Mouse (Mus musculus) lung, postnatal 0 days (tissue): ENCODE data around the gene Pla2g4e. TPM values are rescaled to one million over a fixed set of nuclear protein-coding genes. Genes with fewer than 3 reads are reported as not detected.

Experiments
- ATAC-seq: fragments of 200-750 bp; cut with Nextera tagmentation; 2 replicates; pipeline ENCODE4 v1.8.0; 2017; ENCODE audit warnings: moderate library complexity
- DNase-seq: peaks from one replicate; pipeline ENCODE4 v3.0.0-alpha.2; 2016; ENCODE audit warnings: low spot score
- H3K27ac ChIP-seq: fragments of 300-500 bp; sonication (generic); 2 replicates; pipeline ENCODE4 v1.5.1; 2014; ENCODE audit warnings: antibody characterized with exemption, mild to moderate bottlenecking, low read length, mixed read lengths
- H3K27me3 ChIP-seq: fragments of 300-500 bp; sonication (generic); replicated peaks from 2 replicates; pipeline ENCODE4 v1.6.1; 2014; ENCODE audit warnings: low read length, mixed read lengths; ENCODE audit not compliant: insufficient read depth
- H3K36me3 ChIP-seq: fragments of 300-500 bp; sonication (generic); 2 replicates; pipeline ENCODE4 v1.6.1; 2014; ENCODE audit warnings: low read length, mixed read lengths; ENCODE audit not compliant: insufficient read depth
- H3K4me1 ChIP-seq: fragments of 300-500 bp; sonication (generic); 2 replicates; pipeline ENCODE4 v1.6.1; 2014; ENCODE audit warnings: antibody characterized with exemption, low read depth, low read length, mixed read lengths; ENCODE audit not compliant: insufficient read depth
- H3K4me2 ChIP-seq: fragments of 300-500 bp; sonication (generic); replicated peaks from 2 replicates; pipeline ENCODE4 v1.6.1; 2014; ENCODE audit warnings: low read depth, mild to moderate bottlenecking, low read length, moderate library complexity, mixed read lengths
- H3K4me3 ChIP-seq: fragments of 300-500 bp; sonication (generic); 2 replicates; pipeline ENCODE4 v1.5.1; 2014; ENCODE audit warnings: low read depth, low read length
- H3K9ac ChIP-seq: fragments of 300-500 bp; sonication (generic); replicated peaks from 2 replicates; pipeline ENCODE4 v1.6.1; 2014; ENCODE audit warnings: low read depth, mild to moderate bottlenecking
- H3K9me3 ChIP-seq: fragments of 300-500 bp; sonication (generic); 2 replicates; pipeline ENCODE4 v1.6.1; 2016; ENCODE audit warnings: low read length, mixed read lengths
- CTCF ChIP-seq: IDR thresholded peaks from 2 replicates; pipeline ENCODE4 v1.5.1; 2016; ENCODE audit warnings: antibody characterized with exemption, mild to moderate bottlenecking
- EP300 ChIP-seq: IDR thresholded peaks from 2 replicates; pipeline ENCODE4 v1.6.1; 2016; ENCODE audit warnings: antibody characterized with exemption, mild to moderate bottlenecking, control low read depth
- WGBS: fragments of 180-500 bp; shearing (Covaris S2); extraction: QIAGEN DNeasy Blood & Tissue Kit; methylation state at CpG from one replicate; pipeline ENCODE4 v1.1.7; 2014; 5-methylcytosine and 5-hydroxymethylcytosine counted together
- polyA plus RNA-seq: library from polyadenylated mRNA; unstranded; fragments of >200 nt; fragmentation: Nextera tagmentation; extraction: Ambion mirVana; gene quantifications from 2 replicates; pipeline ENCODE4 v1.2.1, GENCODE M21; 2015

Pla2g4e gene
- polyA plus RNA-seq, 1 experiment from 2014 or later = not detected

DNA sequence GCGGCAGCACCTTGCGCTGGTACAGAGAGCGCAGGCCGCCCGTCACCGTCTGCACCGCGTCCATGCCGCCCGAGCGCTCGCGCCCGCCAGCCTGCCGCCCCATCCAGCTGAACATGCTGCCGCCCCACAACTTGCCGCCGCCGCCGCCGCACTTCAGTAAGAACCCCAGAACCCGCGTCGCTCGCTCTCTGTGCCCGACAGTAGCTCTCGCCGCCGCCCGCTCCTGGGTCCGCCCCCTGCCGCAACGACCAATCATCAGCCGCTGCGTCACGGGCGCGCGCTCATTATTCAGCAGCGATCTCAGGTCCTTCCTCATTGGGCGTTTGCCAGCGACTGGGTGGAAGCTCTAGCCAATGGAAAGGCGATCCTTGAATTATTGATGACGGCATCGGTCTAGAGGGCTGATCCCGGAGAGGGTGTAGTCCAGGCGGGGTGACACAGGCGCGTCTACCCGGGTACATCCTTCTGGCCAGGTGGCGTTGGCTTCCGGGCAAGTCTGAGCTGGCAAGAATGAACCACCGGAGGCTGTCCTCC lies 90.7 kb downstream of the Pla2g4e start, which contains the start of gene Ehd4:
Gene Ehd4, minus strand, starts transcription at position 246 of the 534 bp plus-strand sequence.
- 0% methylated on average over 41 of the region's 53 CpGs for WGBS
- peak; percentile 98 for ATAC-seq
- DNase-seq = peak; percentile 99

DNA sequence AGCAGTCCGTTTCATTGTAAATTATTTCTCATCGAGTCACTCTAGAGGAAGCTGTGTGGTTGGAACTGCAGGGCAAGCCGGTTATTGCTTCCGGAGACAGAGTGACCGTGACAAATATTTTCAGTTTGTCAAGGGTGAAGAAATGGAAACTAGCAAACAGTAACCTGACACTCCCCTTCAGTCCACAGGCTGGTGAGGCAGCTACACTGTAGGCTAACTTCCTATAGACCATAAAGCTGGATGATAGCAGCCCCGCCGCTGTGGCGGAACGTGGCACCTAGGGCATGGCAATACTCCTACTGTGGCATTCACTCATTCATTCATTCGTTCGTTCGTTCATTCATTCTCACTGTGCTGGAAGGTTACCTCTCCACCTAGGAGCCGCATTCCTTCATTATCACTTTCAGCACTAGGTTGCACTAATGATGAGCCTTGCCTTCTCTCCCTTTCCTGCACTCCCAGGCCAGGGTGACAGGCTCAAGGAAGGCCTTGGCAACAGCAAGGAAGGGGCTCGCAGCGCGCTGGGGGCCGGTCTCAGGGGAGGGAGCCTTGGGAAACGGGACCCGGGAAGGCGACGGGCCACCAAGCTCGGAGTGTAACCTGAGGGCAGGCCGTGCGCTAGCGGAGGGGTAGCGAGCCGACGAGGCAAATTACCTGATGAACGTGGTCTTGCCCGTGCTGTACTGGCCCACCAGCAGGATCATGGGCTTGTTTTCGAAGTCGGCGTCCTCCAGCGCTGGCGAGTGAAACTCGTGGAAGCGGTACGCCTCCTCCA lies 91.4 kb downstream of the Pla2g4e start:
- TF ChIP-seq CTCF = no peak
- Histone ChIP-seq H3K27ac (peak overlapping the region; percentile 72), H3K36me3 (no peaks in the 10 kb centered on the region), H3K9me3 (no peaks in the 10 kb centered on the region), H3K27me3 (no peaks in the 10 kb centered on the region), H3K4me2 (peak overlapping the region; percentile 98), H3K4me1 (no peaks in the 10 kb centered on the region), H3K4me3 (peak overlapping the region; percentile 71), H3K9ac (peak overlapping the region; percentile 63)
- ATAC-seq = peak; percentile 23
- under 1% methylated on average over 33 of the region's 38 CpGs for WGBS
- DNase-seq = peak; percentile 81

More for the DNA sequence above, 90.7 kb downstream of the Pla2g4e start, which contains the start of gene Ehd4:
- Histone ChIP-seq H3K9ac (peak within 1 kb of the TSS; percentile 63), H3K4me1 (no peaks in the 10 kb centered on the region), H3K27me3 (no peaks in the 10 kb centered on the region), H3K36me3 (no peaks in the 10 kb centered on the region), H3K9me3 (no peaks in the 10 kb centered on the region), H3K4me2 (peak within 1 kb of the TSS; percentile 98), H3K27ac (peak within 1 kb of the TSS; percentile 72), H3K4me3 (peak within 1 kb of the TSS; percentile 71)
- TF ChIP-seq CTCF (no peak), EP300 (no peak)

DNA sequence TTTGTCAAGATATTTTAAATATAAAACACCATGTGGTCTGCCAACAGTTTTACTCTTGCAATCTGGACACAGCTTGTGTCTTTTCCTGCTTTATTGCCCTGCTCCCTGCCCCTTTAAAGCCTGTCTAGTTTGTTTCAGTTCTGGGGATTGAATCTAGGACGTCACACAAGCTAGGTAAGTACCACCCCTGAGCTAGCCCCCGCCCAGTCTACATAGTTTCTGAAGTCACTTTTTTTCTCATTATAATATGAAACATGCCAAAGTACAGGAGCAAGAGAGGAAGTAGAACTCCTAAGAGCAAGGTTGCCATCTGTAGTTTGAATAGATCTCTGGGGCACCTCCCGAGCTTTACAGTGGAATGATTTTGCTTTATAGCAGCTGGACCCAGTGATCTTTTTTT lies 94.6 kb downstream of the Pla2g4e start:
- ATAC-seq = no peak
- Histone ChIP-seq H3K36me3 (no peaks in the 10 kb centered on the region), H3K27ac (no peak overlapping the region), H3K9me3 (no peaks in the 10 kb centered on the region), H3K4me3 (no peak overlapping the region), H3K4me1 (no peaks in the 10 kb centered on the region), H3K4me2 (no peak overlapping the region), H3K27me3 (no peaks in the 10 kb centered on the region), H3K9ac (no peak overlapping the region)
- 73% methylated on average over 3 of the region's 3 CpGs for WGBS
- TF ChIP-seq CTCF = no peak
- no peak for TF ChIP-seq EP300
- DNase-seq = no peak

DNA sequence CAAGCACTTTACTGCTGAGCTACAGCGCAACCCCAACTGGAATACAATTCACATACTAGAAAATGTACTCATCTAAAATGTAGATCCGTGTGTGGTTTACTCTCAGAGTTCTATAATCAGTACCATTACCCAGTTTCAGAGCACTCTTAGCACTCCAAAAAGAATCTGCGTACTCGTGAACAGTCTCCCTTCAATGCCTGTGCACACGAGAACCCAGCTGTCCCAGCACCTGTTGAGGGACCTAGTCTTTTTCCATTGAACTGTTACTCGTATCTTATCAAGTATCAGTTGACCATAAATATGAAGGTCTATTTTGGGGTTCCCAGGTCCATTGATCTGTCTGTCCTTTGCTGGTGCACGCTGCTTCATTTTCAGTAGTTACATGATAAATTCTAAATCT lies 95.5 kb downstream of the Pla2g4e start:
- Histone ChIP-seq H3K9ac (no peak overlapping the region), H3K4me1 (no peaks in the 10 kb centered on the region), H3K27ac (no peak overlapping the region), H3K4me3 (no peak overlapping the region), H3K36me3 (no peaks in the 10 kb centered on the region), H3K27me3 (no peaks in the 10 kb centered on the region), H3K9me3 (no peaks in the 10 kb centered on the region), H3K4me2 (no peak overlapping the region)
- 88% methylated on average over 7 of the region's 7 CpGs for WGBS
- TF ChIP-seq EP300 (no peak), CTCF (no peak)
- ATAC-seq (no peak), DNase-seq (no peak)

DNA sequence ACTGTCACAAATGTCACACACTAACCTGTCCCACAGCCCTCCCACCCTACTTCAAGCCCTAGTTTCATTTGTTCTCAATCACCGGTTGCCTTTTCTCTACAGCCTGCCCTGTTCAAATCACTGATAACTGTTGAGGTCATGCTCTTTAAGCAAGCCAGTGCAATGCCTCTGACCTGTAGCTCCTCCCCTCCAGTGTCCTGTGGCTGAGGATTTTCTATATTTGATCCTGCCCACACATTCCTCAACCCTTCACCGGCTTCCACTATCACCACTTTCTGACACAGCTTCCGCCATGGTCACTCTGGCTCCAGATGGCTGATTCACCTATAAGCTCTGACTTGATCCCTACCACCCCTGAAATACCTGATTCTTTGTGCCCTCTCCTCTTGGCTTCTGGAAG lies 97.1 kb downstream of the Pla2g4e start:
- ATAC-seq (no peak), DNase-seq (no peak)
- no peaks in the 10 kb centered on the region for H3K27me3 ChIP-seq
- H3K27ac ChIP-seq = no peak overlapping the region
- no peaks in the 10 kb centered on the region for H3K36me3 ChIP-seq
- no peak overlapping the region for H3K9ac ChIP-seq
- H3K4me1 ChIP-seq = no peaks in the 10 kb centered on the region
- TF ChIP-seq CTCF = no peak
- TF ChIP-seq EP300 = no peak
- H3K4me3 ChIP-seq = no peak overlapping the region
- WGBS = 53% methylated on average over 3 of the region's 3 CpGs
- H3K9me3 ChIP-seq = no peaks in the 10 kb centered on the region
- H3K4me2 ChIP-seq = no peak overlapping the region

DNA sequence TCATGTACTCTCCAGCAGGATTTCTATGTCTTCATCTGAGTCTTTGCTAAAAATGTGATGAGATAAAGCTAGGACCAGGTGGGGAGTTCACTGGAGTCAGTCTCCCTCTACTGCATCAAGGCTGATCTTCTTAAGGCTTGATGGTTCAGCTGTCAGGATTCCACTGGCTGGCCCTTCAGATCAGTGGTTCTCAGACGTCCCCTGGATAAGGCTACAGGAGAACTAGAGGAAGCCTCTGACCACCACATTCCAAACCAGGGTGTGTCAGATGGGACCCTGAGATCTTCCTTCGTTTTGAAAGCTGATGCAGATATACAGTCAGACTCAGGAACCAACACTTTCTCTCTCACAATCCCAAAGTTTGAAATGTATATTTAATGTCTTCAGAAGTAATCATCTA lies 97.8 kb downstream of the Pla2g4e start:
- Histone ChIP-seq H3K4me2 (no peak overlapping the region), H3K27me3 (no peaks in the 10 kb centered on the region), H3K4me3 (no peak overlapping the region), H3K9ac (no peak overlapping the region), H3K36me3 (no peaks in the 10 kb centered on the region), H3K27ac (no peak overlapping the region), H3K9me3 (no peaks in the 10 kb centered on the region), H3K4me1 (no peaks in the 10 kb centered on the region)
- TF ChIP-seq CTCF (no peak), EP300 (no peak)
- 37% methylated on average over 2 of the region's 2 CpGs for WGBS
- ATAC-seq (no peak), DNase-seq (no peak)
